Mouse (Mus musculus): ENCODE measurements around the gene Tcn2.
"Not testable (repeated sequence)": the region's sequence is repeated elsewhere in the genome, so short reads cannot be mapped to it uniquely, and the experiment has no call there.

Tcn2 gene

DNA sequence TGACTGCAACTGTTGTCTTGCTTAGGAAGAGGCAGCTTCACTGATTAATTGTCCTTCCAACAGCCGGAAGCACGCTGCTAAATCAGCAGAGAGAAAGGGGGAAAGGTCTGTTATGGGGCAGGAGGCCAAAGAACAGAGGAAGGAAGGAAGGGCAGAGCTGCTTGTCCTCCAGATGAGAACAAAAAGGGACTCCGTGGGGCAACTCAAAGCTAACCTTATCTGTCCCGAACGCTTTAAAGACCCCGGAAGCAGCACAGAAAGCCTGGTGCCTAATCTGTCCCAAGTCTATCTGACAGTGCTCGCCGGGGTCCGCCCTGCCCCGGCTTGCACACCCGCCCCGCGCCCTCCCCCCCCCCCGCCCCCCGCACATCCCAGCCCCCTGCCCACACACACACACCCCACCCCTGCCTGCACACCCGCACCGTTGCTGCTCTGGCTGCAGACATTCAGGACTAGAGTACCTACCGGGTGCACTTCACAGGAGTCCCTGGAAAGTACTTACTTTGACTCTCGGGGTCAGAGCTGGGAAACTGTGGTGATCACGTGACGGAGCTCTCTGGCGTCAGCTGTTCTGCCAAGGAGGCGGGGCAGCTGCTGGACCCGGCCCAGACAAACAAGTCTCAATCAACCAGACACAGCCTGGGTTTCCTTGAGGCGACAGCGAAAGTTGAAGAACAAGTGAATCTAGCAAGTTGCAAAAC, at the start of gene Tcn2:
TSS of gene Tcn2 (minus strand) at position 649 of the 701 bp plus-strand sequence.
- DNase-seq (ENCODE audit: low read depth, low spot score), result no peak

DNA sequence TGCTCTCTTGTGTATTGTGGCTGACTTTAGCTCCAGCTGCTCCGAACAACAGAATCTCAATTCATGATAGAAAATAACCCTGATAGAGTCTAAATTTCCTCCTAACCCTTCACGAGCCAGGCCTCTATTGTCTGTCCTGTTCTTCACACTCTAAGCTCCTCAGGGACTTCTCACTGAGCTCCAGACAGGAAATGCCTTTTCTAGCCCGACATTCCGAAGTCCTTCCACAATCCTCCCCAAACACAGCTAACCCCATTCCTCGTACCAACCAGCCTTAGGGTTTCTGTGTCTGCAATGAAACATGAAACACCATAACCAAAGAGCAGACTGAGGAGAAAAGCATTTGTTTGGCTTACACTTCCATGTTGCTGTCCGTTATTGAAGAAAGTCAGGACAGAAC, 49.6 kb upstream of the Tcn2 start:
- DNase-seq (ENCODE audit: low read depth, low spot score), result no peak

DNA sequence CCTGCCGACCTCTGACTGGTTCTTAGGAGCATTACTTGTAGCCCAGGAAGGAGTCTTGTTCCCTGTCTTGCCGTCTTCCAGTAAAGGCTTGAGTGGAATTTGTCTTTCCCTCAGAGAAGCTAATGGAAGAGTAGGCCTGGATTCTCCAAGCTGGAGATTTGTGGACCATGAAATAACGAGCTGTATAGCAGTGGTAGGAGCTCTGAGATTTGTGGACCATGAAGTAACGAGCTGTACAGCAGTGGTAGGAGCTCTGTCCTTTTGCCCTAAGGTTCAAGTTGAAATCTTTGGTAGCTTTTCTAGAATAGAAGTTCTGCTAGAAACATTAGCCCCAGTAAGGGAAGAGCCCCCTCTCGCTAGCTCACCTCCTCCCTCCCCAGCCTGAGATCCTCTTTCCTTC, 46.5 kb upstream of the Tcn2 start:
- no peak for DNase-seq (ENCODE audit: low read depth, low spot score)

DNA sequence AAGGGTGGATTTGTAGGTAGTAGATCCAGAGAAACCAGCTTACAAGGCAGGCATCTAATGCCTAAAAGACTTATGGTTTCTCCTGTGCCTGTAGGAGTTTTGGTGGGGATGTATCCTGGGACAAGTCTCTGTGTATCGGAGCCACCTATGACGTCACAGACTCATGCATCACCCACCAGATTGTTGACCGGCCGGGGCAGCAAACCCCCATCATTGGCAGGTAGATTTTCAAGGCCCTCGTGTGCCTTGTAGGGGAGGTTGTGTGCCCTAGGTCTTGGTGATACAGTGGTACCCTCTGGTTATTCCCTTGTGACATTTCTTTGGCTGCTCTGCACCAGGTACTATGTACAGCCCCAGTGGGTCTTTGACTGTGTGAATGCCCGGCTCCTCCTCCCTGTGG, 44.7 kb upstream of the Tcn2 start, which contains the start of gene 4930556J24Rik:
TSS of gene 4930556J24Rik (minus strand) at position 101 of the 400 bp plus-strand sequence.
- DNase-seq (ENCODE audit: low read depth, low spot score), result no peak

DNA sequence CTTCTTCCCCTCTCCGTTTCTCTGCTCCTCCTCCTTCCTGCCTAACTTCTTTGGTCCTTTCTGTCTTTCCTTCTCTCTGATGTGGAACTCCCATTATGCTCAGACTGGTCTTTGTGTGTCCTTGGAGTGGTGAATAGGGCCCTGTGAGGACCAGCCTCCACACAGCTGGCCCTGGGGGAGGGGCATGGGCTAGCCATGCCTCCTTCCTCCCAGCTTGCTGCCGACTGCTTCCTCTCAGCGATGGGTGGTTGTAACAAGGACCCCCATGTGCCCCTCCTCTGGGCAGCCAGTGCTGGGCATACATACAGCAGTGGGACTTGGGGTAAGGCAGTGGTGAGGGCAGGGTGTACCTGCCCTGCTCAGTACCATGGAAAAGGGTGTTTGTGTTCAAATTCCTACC, 42.4 kb upstream of the Tcn2 start:
- DNase-seq (ENCODE audit: low read depth, low spot score), result no peak

DNA sequence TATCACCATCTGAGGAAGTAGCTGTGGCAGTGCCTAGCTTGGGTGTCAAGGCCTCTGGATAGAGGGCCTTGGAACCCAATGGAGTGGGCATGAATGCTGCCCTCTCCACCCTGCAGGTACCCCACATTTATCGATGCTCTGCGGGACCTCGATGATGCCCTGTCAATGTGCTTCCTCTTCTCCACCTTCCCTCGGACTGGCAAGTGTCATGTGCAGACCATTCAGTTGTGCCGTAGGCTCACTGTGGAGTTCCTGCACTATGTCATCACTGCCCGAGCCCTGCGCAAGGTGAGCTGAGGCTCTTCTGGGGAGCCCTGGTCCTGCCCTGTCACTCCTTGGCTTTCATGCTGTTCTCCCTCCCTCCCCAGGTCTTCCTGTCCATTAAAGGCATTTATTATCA, 41.1 kb upstream of the Tcn2 start:
- no peak for DNase-seq (ENCODE audit: low read depth, low spot score)

DNA sequence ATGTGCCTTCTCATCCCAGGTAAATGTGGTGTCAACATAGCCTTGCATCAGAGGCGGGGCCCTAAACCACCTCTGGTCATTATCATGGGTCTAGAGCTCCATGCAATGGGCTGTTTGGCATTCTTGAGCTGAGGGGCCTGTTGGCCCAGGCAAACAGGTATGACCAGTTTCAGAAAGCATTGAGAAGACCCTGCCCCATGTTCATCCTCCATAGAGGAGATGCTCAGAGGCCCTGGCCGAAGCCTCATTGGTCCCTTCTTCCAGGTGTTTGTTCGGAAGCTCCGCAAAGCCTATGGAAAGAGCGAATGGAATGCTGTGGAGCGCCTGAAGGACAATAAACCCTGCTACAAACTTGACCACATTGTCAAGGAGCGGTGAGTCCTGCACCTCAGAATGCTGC, 38.4 kb upstream of the Tcn2 start:
- DNase-seq (ENCODE audit: low read depth, low spot score), result no peak

DNA sequence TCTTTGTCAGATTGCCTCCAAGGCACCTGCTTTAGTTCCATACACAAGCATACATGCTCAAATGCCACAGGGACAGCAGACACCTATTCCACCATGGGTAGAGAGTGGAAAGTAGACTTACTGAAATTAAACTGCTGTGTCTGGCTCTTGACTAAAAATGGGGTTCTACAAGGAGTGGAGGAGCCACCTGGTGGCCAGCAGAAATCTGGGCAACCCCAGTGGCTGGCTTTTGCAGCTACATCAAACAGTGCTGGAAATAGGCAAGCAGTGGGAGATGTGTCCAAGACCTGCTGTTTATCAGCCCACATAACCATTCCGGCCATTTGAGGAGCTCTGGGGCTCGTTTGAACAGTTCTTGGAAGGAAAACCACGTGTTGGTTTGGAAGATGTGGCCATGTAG, 37.9 kb upstream of the Tcn2 start:
- DNase-seq (ENCODE audit: low read depth, low spot score), result no peak

DNA sequence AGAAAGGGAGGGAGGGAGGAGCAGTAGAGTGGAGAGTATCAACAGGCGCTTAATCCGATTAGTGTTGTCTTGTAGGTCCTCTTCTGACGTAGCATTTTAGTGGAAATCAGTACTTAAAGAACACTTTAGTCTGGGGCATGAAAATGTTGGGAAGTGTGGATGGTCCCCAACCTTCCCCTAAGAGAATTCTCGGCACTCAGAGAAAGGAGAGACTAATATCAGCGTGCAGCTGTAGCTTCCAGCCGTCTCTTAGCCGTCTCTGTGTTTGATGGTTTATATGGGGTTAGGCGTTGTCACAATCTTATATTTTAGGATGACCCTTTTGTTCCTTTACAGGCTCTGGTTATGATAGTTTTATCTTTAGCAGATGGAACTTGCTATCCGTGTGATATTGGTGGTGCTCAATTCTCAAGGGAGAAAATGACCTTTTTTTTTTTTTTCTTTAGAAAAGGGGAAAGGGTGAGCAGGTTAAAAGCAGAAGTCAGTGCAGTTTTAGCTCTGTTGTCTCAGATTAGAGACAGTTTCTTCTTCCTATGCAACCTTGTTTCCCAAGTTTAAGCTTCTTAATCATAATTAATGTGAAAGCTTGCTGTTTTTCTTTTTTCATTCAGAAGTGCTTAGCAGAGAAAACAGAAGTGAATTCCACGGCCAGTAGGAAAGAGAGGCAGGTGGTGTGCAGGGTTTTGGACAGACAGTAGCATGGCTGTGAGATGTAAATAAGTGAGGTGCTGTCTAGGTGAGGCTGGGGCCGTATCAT, 32.6 kb upstream of the Tcn2 start:
- no peak for DNase-seq (ENCODE audit: low read depth, low spot score)

DNA sequence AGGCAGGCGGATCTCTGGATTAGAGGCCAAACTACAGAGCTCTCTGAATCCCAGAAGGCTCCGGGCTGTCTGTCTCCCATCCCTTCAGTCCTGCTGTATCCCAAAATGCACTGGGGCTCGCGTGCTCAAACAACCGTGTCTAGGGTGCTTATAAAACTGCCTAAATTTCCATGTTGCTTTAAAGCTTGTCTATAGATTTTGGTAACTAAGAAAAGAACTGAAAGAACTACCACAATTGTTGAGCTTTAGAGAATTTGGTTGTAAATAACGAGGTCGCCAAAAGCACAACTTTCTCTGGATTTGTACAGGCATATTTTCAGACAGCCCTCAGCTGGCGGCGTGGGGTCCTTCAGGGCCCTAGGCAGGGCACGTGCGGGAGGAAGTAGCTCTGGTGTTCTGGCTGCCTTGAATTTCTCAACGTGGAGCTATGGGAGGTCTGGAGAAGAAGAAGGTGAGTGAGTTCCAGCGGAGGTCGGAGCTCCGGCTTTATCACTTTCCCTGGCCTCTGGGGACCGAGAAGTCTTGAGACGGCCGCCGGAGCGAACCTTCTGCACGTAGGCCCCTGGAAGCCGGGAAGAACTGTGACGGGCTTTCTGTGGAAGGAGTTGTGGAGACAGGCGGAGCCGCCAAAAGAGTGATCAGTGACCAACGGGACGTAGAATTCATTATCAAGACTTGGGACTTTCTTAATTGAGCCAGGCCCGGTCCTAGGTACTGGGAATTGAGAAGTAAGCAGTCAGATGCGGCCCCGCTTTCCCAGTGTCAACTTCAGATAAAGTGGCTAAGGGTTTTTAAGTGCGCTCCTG, 31.9 kb upstream of the Tcn2 start, which contains the start of gene Pes1:
TSS of gene Pes1 (plus strand) at position 366 of the 806 bp plus-strand sequence.
- DNase-seq (ENCODE audit: low read depth, low spot score), result peak; percentile 78

DNA sequence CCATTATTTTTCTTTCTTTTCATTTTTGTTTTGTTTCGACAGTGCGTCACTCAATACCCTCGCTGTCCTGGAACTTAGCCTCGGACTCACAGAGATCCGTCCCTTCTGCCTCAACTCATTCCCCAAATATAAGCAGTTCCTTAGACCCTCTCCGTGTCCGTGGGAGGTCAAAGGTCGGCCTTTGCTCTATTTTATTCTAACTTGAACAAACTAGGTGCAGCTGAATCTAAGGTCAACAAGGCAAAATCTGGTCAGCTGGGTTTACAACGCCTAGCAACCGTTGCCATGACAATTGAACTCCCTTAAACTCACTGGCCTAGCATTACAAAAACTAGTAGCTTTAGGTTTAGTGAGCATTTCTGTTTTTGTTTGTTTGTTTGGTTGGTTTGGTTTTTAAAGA, 31.2 kb upstream of the Tcn2 start:
- no peak for DNase-seq (ENCODE audit: low read depth, low spot score)

DNA sequence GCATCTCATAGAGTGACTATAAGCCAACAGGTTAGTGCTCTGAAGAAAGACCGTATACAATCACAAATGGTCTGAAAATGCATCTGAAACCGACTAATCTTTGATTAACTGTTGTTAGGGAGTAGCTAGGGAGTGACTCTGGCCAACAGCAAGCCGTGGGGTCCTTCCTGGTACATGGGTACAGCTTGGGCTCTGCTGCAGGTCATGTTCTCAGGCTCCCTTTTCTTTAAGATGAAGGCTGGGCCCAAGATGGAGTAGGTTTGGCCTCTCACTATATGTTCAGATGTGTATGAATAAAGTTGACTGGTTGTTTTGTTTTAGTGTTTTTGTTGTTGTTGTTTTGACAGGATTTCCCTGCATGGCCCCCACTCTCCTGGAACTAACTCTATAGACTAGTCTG, 29.8 kb upstream of the Tcn2 start:
- no peak for DNase-seq (ENCODE audit: low read depth, low spot score)

DNA sequence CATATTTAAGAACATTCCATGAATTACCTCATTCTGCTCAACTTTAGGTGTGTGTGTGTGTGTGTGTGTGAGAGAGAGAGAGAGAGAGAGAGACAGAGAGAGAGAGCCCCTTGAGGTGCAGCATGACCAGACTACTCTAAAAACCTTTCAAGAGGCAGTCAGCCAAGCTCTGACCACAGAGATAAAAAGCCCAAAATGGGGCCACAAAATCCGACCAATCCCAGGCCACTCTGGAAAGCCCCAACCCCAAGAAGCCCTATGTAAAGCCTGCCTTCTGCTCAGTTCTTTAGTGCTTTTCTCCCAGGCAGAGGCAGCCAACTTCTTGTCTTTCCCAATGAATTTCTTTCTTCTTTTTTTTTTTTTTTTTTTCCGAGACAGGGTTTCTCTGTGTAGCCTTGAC, 28.9 kb upstream of the Tcn2 start:
- DNase-seq (ENCODE audit: low read depth, low spot score), result no peak

DNA sequence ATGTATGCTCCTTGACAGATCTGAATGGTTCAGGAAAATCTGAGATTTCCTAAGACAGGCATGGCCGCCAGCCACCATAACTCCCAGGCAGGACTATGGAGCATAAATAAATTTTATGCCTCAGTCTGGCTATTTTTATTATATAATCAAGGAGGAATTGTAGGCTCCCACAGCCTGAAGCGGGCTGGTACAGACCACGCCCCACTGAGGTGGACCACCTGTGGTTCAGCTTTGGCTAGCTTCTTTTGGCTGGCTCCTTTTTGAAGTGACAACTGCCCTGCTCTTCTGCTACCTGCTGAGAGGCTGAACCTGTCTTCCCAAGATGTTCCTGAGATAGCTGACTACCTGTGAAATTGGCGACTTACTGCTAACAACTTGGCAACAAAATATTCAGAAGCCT, 23.4 kb upstream of the Tcn2 start:
- not testable (repeated sequence) for DNase-seq (ENCODE audit: low read depth, low spot score)

DNA sequence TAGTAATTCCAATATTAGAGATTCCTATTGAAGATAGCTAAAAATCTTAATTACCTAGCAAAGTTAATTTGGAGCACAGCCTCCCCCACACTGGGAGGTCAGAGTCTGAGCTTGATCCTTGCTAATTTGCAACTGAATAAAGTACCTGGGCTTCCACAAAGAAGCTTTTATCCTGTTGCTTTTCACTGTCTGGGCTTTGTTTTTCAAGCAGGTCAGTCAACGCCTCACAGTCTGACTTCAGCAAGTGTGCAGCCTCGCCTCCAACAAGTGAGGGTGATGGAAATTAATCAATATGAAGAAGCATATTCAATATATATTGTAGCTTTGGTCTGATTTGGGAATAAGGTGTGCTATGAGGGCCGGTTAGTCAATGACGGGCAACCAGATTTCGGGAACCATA, 22.9 kb upstream of the Tcn2 start:
- DNase-seq (ENCODE audit: low read depth, low spot score), result not testable (repeated sequence)

DNA sequence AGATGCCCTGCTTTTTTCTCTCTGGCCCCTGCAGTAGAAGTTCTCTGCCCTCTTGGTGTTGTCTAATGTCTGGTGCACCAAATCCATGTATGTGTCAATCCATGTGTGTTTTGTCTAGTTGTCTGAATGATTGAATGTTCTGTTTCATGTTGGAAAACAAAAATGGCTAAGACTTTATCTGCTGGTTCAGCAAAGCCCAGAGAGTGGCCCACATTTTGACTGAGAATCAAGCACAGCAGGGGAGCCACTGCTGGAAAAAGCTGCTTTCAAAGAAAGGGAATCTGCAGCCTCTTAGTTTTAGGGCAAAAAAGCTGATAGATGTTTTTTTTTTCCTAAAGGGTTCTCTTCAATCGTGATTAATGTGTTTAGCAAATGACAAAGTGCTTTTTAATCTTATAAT, 14.4 kb upstream of the Tcn2 start:
- DNase-seq (ENCODE audit: low read depth, low spot score), result no peak

DNA sequence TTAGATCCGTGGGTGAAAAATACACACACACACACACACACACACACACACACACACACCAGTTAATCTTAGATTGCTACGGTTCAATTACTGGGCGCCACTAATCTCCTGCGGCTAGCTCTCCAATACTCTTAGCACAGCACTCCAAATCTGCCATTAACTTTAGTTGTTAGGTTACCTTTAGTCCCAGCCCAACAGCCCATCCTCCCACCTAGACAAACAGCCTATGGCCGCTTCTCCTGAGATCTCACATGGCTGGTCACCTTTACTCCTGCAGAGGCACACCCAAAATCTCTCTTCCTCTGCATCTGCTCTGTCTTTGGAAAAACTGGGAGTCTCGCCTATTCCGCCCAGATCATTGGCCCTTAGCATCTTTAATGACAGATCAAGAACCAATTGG, 9.4 kb upstream of the Tcn2 start:
- no peak for DNase-seq (ENCODE audit: low read depth, low spot score)

DNA sequence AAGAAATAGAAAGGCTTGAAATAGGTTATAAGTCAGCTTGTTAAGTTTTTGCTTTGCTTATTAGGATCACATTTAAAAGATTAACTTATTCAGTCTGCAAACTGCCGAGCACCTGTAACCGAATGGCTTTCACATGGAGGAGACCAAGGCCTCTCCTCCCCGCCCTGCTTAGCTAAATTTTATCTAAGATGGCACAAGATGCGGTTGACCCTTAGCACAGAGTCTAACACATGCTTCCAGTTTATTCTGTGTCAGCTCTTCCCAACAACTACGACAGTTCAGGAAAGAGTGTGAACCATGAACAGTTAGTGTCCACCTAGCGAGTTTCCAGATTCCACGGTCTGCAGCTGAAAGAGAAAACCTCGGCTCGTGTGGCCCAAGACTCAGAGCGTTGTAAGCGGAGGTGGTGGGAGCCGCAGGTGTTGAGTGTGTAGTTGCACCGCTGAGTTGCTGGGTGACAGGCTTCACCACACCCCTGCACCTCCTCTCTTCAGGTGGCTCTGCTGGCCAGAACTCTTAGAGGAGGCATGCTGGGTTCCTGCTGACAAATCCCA, 5.4 kb upstream of the Tcn2 start:
- no peak for DNase-seq (ENCODE audit: low read depth, low spot score)

DNA sequence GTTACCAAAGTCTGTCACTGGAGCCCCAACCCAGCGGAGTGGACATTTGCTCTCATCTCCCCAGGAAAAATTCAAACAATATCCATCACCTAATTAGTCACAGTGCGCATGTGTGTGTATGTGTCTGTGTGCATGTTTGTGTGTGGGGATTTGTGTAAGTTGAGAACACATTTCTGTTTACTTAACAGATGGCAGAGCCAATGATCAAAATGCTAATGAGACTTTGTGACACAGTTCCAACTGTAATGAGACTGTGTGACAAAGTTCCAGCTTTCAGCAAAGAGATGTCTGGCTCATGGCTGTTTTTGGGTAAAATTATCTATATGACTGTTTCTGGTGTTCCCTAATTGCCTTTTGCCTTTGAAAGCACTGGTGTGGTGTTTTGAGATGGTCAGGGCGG, 4.4 kb upstream of the Tcn2 start:
- DNase-seq (ENCODE audit: low read depth, low spot score), result no peak

DNA sequence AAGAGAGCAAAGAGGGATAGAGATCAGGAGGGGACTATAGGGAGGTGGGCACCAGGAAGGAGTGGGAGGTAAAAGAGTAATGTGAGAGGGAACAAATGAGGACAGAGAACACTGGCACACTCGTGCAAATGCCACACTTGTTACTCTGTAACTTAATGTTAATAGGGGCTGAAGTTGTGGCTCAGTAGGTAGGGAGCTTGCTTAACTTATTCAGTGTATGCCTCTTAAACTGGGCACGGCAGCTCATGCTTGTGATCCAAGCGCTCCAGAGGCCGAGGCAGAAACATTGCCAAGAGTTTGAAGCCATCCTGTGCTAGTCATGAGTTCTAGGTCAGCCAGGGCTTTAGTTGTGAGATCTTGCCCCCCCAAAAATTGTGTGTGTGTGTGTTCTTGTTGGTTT, 3.2 kb upstream of the Tcn2 start:
- no peak for DNase-seq (ENCODE audit: low read depth, low spot score)

DNA sequence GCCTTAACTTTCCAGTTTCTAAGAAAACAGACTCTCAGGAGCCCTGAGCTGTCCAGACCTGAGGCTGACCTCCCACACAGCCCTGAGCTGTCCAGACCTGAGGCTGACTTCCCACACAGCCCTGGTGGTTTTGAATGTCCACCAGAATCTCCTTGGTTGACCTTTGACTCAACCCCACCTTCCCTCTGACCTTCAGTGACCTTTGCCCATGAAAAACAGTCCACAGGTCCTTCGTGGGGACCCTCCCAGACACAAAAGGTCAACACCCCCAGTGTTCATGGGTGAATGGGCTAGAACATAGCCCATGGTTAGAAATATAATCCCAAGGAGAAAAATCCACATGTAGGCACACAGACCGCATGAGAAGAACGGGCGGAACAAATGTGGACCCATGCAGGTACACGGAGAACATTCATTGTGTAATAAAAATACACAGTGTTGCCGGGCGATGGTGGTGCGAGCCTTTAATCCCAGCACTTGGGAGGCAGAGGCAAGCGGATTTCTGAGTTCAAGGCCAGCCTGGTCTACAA, 1.9 kb upstream of the Tcn2 start:
- DNase-seq (ENCODE audit: low read depth, low spot score), result no peak

DNA sequence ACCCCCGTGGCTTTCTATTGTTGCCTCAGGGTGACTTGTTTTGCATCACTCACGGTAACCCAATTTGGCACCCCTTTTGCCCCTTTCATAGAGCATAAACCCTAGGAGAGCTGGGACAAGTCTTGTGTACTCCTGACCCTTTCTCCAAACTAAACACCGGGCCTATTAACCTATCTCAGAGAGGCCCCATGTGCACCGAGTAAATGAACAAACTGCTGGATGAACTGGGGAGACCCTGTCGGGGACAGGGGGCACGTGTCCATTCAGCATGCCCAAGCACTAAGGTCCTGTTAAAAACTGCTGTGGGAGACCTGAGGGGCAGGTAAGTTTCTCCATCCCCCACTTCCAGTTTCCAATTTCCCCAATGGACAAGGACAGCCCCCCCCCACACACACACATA, 1.0 kb downstream of the Tcn2 start:
- DNase-seq (ENCODE audit: low read depth, low spot score), result no peak

All from c-Kit-negative CD71-positive TER-119-positive erythroid progenitor cells, embryonic 14.5 days (primary cell).